Mouse (Mus musculus): Measurements from ENCODE around the gene Gm20388.

GRCm38 (mm10) chr8:120950674-120951218 is 1040.1 kb downstream of the Gm20388 start:
- TF ChIP-seq CTCF (IDR thresholded peaks at IDR 0.05; ENCODE audit: insufficient read depth, low read depth, low read length) (no peak), POLR2A (IDR thresholded peaks at IDR 0.05; ENCODE audit: insufficient read depth, low read depth, low read length) (no peak)

All from olfactory bulb, adult 2 months (tissue).